ENCODE assay signal across 9 mouse cellular contexts in the genomic region with DNA sequence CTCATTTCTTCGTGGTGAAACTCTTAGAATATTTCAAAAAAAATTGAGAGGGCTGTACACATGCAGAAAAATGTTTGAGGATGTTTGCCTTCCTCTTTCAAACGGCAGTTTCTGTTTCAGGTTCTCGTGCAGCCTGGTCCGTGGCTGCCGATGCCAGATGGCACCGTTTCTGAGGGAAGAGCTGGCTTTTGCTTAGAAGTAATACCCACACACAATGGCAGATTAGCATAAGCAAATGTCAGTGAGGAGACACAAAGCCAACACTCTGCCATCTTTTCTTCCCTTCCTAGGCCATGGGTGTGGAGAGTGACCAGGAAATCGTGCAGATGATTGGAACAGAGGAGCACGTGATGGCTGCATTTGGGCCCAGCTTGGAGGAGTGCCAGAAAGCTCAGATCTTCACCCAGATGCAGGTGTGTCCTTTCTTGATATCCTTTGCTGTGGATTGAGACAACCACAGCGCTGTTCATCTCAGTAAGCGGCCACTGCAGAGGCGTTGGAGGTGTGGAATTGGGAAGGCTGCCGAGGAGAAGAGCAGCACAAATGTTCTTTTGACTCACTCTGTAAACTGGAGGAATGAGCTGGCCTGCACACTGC. TPM values are rescaled to one million over a fixed set of nuclear protein-coding genes. Genes with fewer than 3 reads are reported as not detected.
DNase-seq lines count a peak whose midpoint lies in the region; ATAC-seq lines count a peak whose summit lies in the region.
"Had no signal": no experiment of that assay in that cellular context is flagged by ENCODE, and none has a peak within 500 bp of the region (broad histone marks: within the 10 kb centered on the region; RNA-seq: fewer than 3 reads in every experiment).

No protein-coding gene starts in this region.

- no peak for ATAC-seq in cerebellum, adult (ENCODE audit: insufficient number of reproducible peaks, low FRiP score, low TSS enrichment)
- ATAC-seq in inflammation-experienced regulatory T-cells, adult 6 months, result peak; percentile 60

- peak; percentile 12 for DNase-seq in cerebellum, adult 11 months
- peak; percentile 86 for DNase-seq in brain, adult 2 months (ENCODE audit: low read depth, low spot score)
- DNase-seq in lung, postnatal 10 days, result peak; percentile 40
- peak; percentile 41 for DNase-seq in right cerebral cortex, postnatal 14 days
- no peak for DNase-seq in kidney, adult 9 months
- no peak for DNase-seq in ovary, postnatal 14 days (ENCODE audit: low spot score)
- DNase-seq: lung, embryonic 14.5 days had no signal

RNA-seq across cellular contexts. Expression of a gene that starts 24.5 kb away (rescaled TPM):
- 10 to 100 TPM; 14.2 to 16.8 (median 15.2) TPM for polyA plus RNA-seq in inflammation-experienced regulatory T-cells, adult 6 months (2017; shearing (Covaris generic))

Comparison
In these comparisons a context has a peak if more than half of its experiments do, and no peak if none do; other contexts are left out.
1. DNase-seq: peak in cerebellum, adult 11 months (single experiment), brain, adult 2 months (single experiment), lung, postnatal 10 days (single experiment) and right cerebral cortex, postnatal 14 days (single experiment); none in kidney, adult 9 months (single experiment) and ovary, postnatal 14 days (single experiment).